Mouse (Mus musculus) heart, postnatal 4 days (tissue): Measurements from ENCODE around the gene Tacc3. TPM values are rescaled to one million over a fixed set of nuclear protein-coding genes. Genes with fewer than 3 reads are reported as not detected.

ENCODE experiments used
- DNase-seq: peaks from one replicate; pipeline ENCODE4 v3.0.0; 2021
- total RNA-seq, 2 experiments: library from RNA; stranded (reverse); gene quantifications; 2 replicates each; pipeline ENCODE4 v1.2.3; 2021

The Tacc3 gene
- total RNA-seq, 2 experiments from 2014 or later = 53.3 to 56.9 TPM

DNA sequence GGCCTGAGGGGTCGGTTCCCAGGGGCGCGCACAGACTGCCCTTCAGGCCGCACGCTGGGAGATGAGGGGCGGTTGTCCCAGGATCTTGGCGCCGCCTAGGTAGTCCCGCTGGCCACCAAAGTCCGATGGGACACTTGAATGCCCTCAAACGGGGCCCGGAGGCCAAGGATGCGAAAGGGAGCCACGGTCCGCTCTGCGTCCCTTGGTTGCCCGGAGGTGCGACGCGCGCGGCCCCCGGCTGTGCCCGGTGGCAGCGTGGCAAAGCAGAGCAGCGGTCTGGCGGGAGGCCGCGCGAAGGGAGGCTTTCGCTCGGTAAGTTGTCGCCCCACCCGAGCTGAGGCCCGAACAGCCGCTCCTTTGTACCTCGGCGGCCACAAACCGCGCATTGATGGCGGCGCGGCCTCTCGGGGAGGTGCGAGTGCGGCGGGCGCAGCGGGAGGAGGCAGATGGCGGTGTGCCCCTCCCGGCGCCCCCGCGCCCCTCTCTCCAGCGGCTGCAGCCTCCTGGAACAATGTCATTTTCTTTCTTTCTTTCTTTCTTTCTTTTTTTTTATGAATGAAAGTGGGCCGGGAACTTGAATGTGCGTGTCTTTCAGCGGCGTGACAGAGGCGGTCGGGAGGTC, 65.2 kb downstream of the Tacc3 start:
- DNase-seq = no peak

DNA sequence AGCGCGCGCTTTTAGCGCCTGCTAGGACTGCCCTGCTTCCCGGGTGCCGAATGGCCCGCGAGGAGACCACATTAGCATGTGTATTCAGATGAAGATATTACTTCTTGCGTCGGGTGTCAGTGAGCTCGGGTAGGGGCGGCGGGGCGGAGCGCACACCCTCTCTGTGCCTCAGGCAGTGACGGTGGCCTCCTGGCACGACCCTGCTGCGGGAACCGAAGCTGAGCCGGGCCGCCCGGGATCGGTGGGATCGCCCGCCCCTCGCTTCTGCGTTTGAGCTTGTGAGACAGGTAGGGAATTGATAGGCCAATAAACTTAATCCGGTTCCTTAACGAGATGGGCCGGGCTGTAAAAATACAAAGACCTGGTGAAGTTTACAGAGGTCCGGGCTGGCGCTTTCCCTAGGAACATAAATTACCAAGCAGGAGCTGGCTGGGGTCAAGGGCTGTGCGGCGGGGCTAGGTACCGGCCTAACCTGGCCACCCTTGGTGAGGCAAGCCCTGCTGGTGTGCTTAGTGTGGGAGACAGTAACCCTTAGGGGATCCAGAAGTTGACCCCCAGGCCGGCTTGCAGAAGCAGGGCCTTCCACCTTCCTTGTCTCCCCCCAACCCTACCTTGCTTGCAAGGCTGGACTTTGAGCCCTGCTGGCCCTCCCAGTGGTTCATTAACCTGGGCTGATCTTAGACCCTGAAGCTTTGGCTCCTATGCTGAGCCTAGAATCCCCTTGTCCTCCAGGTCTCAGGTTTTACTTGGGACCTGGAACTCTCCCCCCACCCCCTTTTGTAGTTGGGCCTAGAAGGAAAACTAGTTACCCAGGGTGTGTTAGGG, 65.9 kb downstream of the Tacc3 start:
- no peak for DNase-seq

DNA sequence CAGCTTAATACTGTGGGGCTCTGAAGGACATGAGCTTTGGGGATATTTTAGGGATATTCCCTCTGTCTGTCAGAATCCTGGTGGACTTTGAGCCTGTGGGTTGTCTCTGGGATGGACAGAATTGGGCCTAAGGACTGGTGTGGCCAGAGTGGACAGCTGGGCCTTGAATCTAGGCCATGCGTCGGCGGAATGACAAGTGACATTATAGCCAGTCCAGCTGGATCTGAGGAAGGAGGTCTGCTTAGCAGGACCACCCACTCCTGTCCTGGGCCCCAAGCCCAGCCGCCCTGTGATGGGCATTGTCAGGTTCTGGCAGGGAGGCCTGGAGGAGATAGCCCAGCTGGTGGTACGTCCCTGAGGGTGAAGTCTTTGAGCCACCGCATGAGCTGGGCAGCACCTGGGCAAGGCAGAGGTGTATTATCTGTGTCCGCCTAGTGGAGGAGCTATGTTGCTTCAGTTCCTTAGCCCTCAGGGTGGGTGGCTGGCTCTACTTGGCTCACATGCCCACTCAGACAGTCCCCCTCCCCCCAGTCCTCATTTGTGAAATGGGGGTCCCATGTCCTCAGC, 68.2 kb downstream of the Tacc3 start:
- DNase-seq = peak; percentile 53

DNA sequence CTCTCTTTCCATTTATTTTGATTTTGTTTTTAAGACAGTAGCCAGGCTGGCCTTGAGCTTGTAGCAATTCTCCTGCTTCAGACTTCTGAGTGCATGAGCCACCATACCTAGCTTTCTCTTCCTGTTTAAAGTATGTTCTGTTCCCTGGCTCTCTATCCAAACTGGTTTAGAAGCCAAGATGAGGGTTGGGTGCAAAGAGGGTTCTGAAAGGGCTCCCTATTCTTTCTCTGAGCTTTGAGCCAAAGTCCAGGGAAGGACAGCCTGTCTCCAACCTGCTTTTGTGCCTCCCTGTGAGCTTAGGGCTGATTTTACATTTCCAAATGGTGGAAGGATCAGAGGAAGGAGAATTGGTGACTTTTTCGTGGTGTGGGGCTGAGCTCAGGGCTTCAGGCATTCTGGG, 69.0 kb downstream of the Tacc3 start:
- no peak for DNase-seq

Other genes with a start within 250 kb of the Tacc3 start
- gene Nkx1-1, start 224.2 kb upstream of the Tacc3 start, total RNA-seq = not detected
- gene Fam53a, start 28.5 kb upstream of the Tacc3 start, total RNA-seq = 10 to 100 TPM; 27.3 to 31.4 TPM
- 1 to 10 TPM; 1.2 to 1.5 TPM for gene Gm9903, start 28.2 kb upstream of the Tacc3 start, total RNA-seq
- gene Slbp, start 5.6 kb upstream of the Tacc3 start, total RNA-seq = 10 to 100 TPM; 33.4 to 41.5 TPM
- 10 to 100 TPM; 16.0 to 19.2 TPM for gene Tmem129, start 288 bp downstream of the Tacc3 start, total RNA-seq
- 10 to 100 TPM in 1 of 2 experiments, 1 to 10 TPM in 1; 8.6 to 10.5 TPM for gene Fgfr3, start 63.5 kb downstream of the Tacc3 start, total RNA-seq
- 100 to 1,000 TPM; 101 to 103 TPM for gene Letm1, start 124.7 kb downstream of the Tacc3 start, total RNA-seq
- gene Nsd2, start 162.6 kb downstream of the Tacc3 start, total RNA-seq = 100 to 1,000 TPM in 1 of 2 experiments, 10 to 100 TPM in 1; 96.1 to 104 TPM